Mouse (Mus musculus) adrenal gland, adult (tissue): Measurements from ENCODE around the gene Rasgef1b.

Experiments
- DNase-seq, 2 experiments: peaks; one replicate each; pipeline ENCODE4 v3.0.0; 2022 to 2023; ENCODE audit warnings: low spot score in 1 of 2; ENCODE audit not compliant: inconsistent age in 2 of 2

The Rasgef1b gene

GRCm38 (mm10) chr5:99329065-99329464, 399.8 kb downstream of the Rasgef1b start:
- no peak for DNase-seq

- DNase-seq = no peak
Observed at GRCm38 (mm10) chr5:99327019-99327418, 401.8 kb downstream of the Rasgef1b start.

- DNase-seq = no peak
Observed at GRCm38 (mm10) chr5:99325301-99325700, 403.6 kb downstream of the Rasgef1b start.

GRCm38 (mm10) chr5:99320783-99321182, 408.1 kb downstream of the Rasgef1b start:
- DNase-seq = no peak

- no peak for DNase-seq
Observed at GRCm38 (mm10) chr5:99297939-99298338, 430.9 kb downstream of the Rasgef1b start.

GRCm38 (mm10) chr5:99296348-99296747, 432.5 kb downstream of the Rasgef1b start:
- DNase-seq = no peak

- DNase-seq = no peak
Observed at GRCm38 (mm10) chr5:99292287-99292851, 436.5 kb downstream of the Rasgef1b start.

GRCm38 (mm10) chr5:99291084-99291830, 437.6 kb downstream of the Rasgef1b start:
- DNase-seq = no peak

- DNase-seq = no peak
Observed at GRCm38 (mm10) chr5:99288262-99288661, 440.6 kb downstream of the Rasgef1b start.

GRCm38 (mm10) chr5:99287647-99288185, 441.1 kb downstream of the Rasgef1b start:
- DNase-seq = no peak

GRCm38 (mm10) chr5:99286575-99286974, 442.3 kb downstream of the Rasgef1b start:
- no peak for DNase-seq

- no peak for DNase-seq
Observed at GRCm38 (mm10) chr5:99286024-99286423, 442.8 kb downstream of the Rasgef1b start.

- peak; percentile 27 to 60 for DNase-seq
Observed at GRCm38 (mm10) chr5:99284369-99284768, 444.5 kb downstream of the Rasgef1b start.

- DNase-seq = peak in 1 of 2 experiments; percentile 71
Observed at GRCm38 (mm10) chr5:99283636-99284035, 445.2 kb downstream of the Rasgef1b start.

GRCm38 (mm10) chr5:99280536-99280935, 448.3 kb downstream of the Rasgef1b start:
- DNase-seq = no peak

GRCm38 (mm10) chr5:99279016-99279757, 449.7 kb downstream of the Rasgef1b start:
- no peak for DNase-seq

- no peak for DNase-seq
Observed at GRCm38 (mm10) chr5:99278364-99278763, 450.5 kb downstream of the Rasgef1b start.

GRCm38 (mm10) chr5:99277536-99277935, 451.3 kb downstream of the Rasgef1b start:
- DNase-seq = no peak

GRCm38 (mm10) chr5:99274119-99274563, 454.7 kb downstream of the Rasgef1b start:
- no peak for DNase-seq

GRCm38 (mm10) chr5:99271531-99271930, 457.3 kb downstream of the Rasgef1b start:
- DNase-seq = peak; percentile 20 to 43

GRCm38 (mm10) chr5:99269131-99269530, 459.7 kb downstream of the Rasgef1b start:
- no peak for DNase-seq

- DNase-seq = no peak
Observed at GRCm38 (mm10) chr5:99267338-99267737, 461.5 kb downstream of the Rasgef1b start.
